Mouse (Mus musculus): ENCODE measurements around the gene Leprot.
A peak's percentile ranks its signal among the peaks of the same experiment; 100 is the strongest.

Leprot gene

GRCm38 (mm10) chr4:101664160-101664750, 16.7 kb downstream of the Leprot start:
- DNase-seq (ENCODE audit: inconsistent age in 2 of 2, low spot score in 1 of 2): peak; percentile 29 to 79

GRCm38 (mm10) chr4:101664766-101665165, 17.2 kb downstream of the Leprot start:
- no peak for DNase-seq (ENCODE audit: inconsistent age in 2 of 2, low spot score in 1 of 2)

GRCm38 (mm10) chr4:101669161-101669560, 21.6 kb downstream of the Leprot start:
- DNase-seq (ENCODE audit: inconsistent age in 2 of 2, low spot score in 1 of 2): peak in 1 of 2 experiments; percentile 57

- peak in 1 of 2 experiments; percentile 82 for DNase-seq (ENCODE audit: inconsistent age in 2 of 2, low spot score in 1 of 2)
These were observed 22.3 kb downstream of the Leprot start for GRCm38 (mm10) chr4:101669811-101670210.

- no peak for DNase-seq (ENCODE audit: inconsistent age in 2 of 2, low spot score in 1 of 2)
These were observed 27.3 kb downstream of the Leprot start for GRCm38 (mm10) chr4:101674790-101675189.

- DNase-seq (ENCODE audit: inconsistent age in 2 of 2, low spot score in 1 of 2): peak; percentile 36 to 77
These were observed 28.2 kb downstream of the Leprot start for GRCm38 (mm10) chr4:101675726-101676125.

- peak in 1 of 2 experiments; percentile 81 for DNase-seq (ENCODE audit: inconsistent age in 2 of 2, low spot score in 1 of 2)
These were observed 35.1 kb downstream of the Leprot start for GRCm38 (mm10) chr4:101682620-101683019.

GRCm38 (mm10) chr4:101683086-101683485, 35.6 kb downstream of the Leprot start:
- DNase-seq (ENCODE audit: inconsistent age in 2 of 2, low spot score in 1 of 2): peak; percentile 23 to 84

GRCm38 (mm10) chr4:101684821-101685220, 37.3 kb downstream of the Leprot start:
- DNase-seq (ENCODE audit: inconsistent age in 2 of 2, low spot score in 1 of 2): no peak

GRCm38 (mm10) chr4:101686227-101686810, 38.8 kb downstream of the Leprot start:
- DNase-seq (ENCODE audit: inconsistent age in 2 of 2, low spot score in 1 of 2): peak; percentile 33 to 81

GRCm38 (mm10) chr4:101689241-101689640, 41.7 kb downstream of the Leprot start:
- DNase-seq (ENCODE audit: inconsistent age in 2 of 2, low spot score in 1 of 2): no peak

- no peak for DNase-seq (ENCODE audit: inconsistent age in 2 of 2, low spot score in 1 of 2)
These were observed 42.1 kb downstream of the Leprot start for GRCm38 (mm10) chr4:101689645-101690044.

GRCm38 (mm10) chr4:101692892-101693291, 45.4 kb downstream of the Leprot start:
- DNase-seq (ENCODE audit: inconsistent age in 2 of 2, low spot score in 1 of 2): no peak

GRCm38 (mm10) chr4:101694529-101694928, 47.0 kb downstream of the Leprot start:
- DNase-seq (ENCODE audit: inconsistent age in 2 of 2, low spot score in 1 of 2): no peak

GRCm38 (mm10) chr4:101697236-101697635, 49.7 kb downstream of the Leprot start:
- no peak for DNase-seq (ENCODE audit: inconsistent age in 2 of 2, low spot score in 1 of 2)

- DNase-seq (ENCODE audit: inconsistent age in 2 of 2, low spot score in 1 of 2): no peak
These were observed 51.9 kb downstream of the Leprot start for GRCm38 (mm10) chr4:101699423-101699822.

- DNase-seq (ENCODE audit: inconsistent age in 2 of 2, low spot score in 1 of 2): no peak
These were observed 53.5 kb downstream of the Leprot start for GRCm38 (mm10) chr4:101700892-101701640.

GRCm38 (mm10) chr4:101705325-101705724, 57.8 kb downstream of the Leprot start:
- DNase-seq (ENCODE audit: inconsistent age in 2 of 2, low spot score in 1 of 2): no peak

GRCm38 (mm10) chr4:101707234-101707633, 59.7 kb downstream of the Leprot start:
- no peak for DNase-seq (ENCODE audit: inconsistent age in 2 of 2, low spot score in 1 of 2)

- no peak for DNase-seq (ENCODE audit: inconsistent age in 2 of 2, low spot score in 1 of 2)
These were observed 60.4 kb downstream of the Leprot start for GRCm38 (mm10) chr4:101707953-101708352.

Data from adrenal gland, adult (tissue).